Mouse (Mus musculus): Measurements from ENCODE around the gene Ssr3.

DNA sequence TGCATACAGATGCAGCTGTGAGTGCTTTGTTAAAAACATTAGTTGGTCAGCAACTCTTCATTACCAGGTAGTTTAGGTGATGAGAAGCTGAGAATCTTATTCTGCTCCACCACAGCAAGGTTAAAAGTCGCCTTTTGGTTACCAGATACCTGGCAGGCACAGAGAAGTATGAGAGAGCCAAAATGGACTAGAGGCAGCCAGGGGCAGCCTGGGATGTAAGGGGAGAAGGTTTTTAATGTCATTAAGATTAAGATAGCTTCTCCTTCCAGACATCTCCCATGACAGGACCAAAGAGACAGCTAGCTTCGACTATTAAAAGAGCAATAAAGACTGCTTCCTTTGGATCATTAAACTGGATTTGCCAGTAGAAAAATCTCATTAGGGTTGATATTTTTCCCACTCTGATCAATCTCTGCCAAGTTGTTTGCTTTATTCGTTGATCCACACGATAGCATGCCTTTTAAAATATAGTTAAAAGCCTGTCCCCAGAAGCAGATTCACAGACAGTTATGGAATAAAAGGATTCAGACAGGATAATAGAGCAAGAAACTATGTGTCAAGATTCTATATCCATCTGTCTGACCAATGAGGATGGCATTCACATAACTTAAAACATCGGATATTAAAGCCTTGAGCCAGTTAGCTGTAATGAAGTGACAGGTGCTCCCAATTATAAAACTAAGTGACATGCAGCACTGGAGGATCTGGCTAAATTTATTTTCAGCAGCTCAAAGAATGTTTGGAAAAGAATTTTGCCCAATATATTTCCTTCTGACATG lies 52.1 kb downstream of the Ssr3 start:
- TF ChIP-seq CTCF (IDR thresholded peaks at IDR 0.05; ENCODE audit: borderline replicate concordance, insufficient read depth, low read depth, low read length) (no peak), POLR2A (IDR thresholded peaks at IDR 0.05; ENCODE audit: borderline replicate concordance, insufficient read depth, low read length) (no peak)

All from cerebellum, adult 2 months (tissue).